Mouse (Mus musculus) small intestine, adult 2 months (tissue): ENCODE data around the gene Pdcd1lg2. TPM values are rescaled to one million over a fixed set of nuclear protein-coding genes. Genes with fewer than 3 reads are reported as not detected.

Source experiments
- H3K27ac ChIP-seq: fragments of 200-500 bp; 2 replicates; pipeline ENCODE4 v1.5.1; 2012; ENCODE audit warnings: low read depth, low read length, control low read depth, inconsistent platforms; ENCODE audit not compliant: insufficient read depth
- H3K27me3 ChIP-seq: fragments of 200-500 bp; 2 replicates; pipeline ENCODE4 v1.6.1; 2012; ENCODE audit warnings: mild to moderate bottlenecking, moderate library complexity, low read length, inconsistent platforms; ENCODE audit not compliant: control insufficient read depth, insufficient read depth
- H3K36me3 ChIP-seq: fragments of 200-500 bp; 2 replicates; pipeline ENCODE4 v1.6.1; 2012; ENCODE audit warnings: mild to moderate bottlenecking, low read length, control low read depth, inconsistent platforms; ENCODE audit not compliant: control insufficient read depth, insufficient read depth
- H3K4me1 ChIP-seq: fragments of 200-500 bp; 2 replicates; pipeline ENCODE4 v1.6.1; 2012; ENCODE audit warnings: low read length, inconsistent platforms, mixed read lengths; ENCODE audit not compliant: control insufficient read depth, insufficient read depth, insufficient read length
- H3K4me3 ChIP-seq: fragments of 200-500 bp; 2 replicates; pipeline ENCODE4 v1.5.1; 2012; ENCODE audit warnings: low read depth, mild to moderate bottlenecking, control low read depth, inconsistent platforms, low read length, moderate library complexity
- CTCF ChIP-seq: fragments of 200-500 bp; IDR thresholded peaks from 2 replicates; pipeline ENCODE4 v1.5.1; 2012; ENCODE audit warnings: low read depth, mild to moderate bottlenecking, control low read depth, inconsistent platforms, low read length, moderate library complexity, mixed read lengths; ENCODE audit not compliant: insufficient replicate concordance, insufficient read length; ENCODE audit errors: extremely low read depth
- POLR2A ChIP-seq: fragments of 200-500 bp; IDR thresholded peaks from 2 replicates; pipeline ENCODE4 v1.6.1; 2012; ENCODE audit warnings: low read depth, mild to moderate bottlenecking, control low read depth, inconsistent platforms, low read length, moderate library complexity
- WGBS: fragments of 180-500 bp; shearing (Covaris S2); methylation state at CpG from one replicate; pipeline ENCODE4 v1.1.7; 2018; 5-methylcytosine and 5-hydroxymethylcytosine counted together
- polyA plus RNA-seq: library from polyadenylated mRNA; depleted of rRNA; stranded (reverse); fragments of >200 nt; gene quantifications from 2 replicates; pipeline ENCODE4 v1.2.3, GENCODE M21; 2012

Gene Pdcd1lg2
- polyA plus RNA-seq, 1 experiment: 0.33 TPM

GRCm38 (mm10) chr19:29384412-29384811 lies 26.3 kb upstream of the Pdcd1lg2 start:
- WGBS: 84% methylated on average over 9 of the region's 9 CpGs
- Histone ChIP-seq H3K4me3 (no peak overlapping the region), H3K27ac (no peak overlapping the region), H3K36me3 (peaks cover 5% of the 10 kb centered on the region; the same call in 1 of the 2 replicates), H3K4me1 (no peaks in the 10 kb centered on the region; the same call in 1 of the 2 replicates), H3K27me3 (no peaks in the 10 kb centered on the region)
- TF ChIP-seq POLR2A (no peak), CTCF (no peak)

DNA sequence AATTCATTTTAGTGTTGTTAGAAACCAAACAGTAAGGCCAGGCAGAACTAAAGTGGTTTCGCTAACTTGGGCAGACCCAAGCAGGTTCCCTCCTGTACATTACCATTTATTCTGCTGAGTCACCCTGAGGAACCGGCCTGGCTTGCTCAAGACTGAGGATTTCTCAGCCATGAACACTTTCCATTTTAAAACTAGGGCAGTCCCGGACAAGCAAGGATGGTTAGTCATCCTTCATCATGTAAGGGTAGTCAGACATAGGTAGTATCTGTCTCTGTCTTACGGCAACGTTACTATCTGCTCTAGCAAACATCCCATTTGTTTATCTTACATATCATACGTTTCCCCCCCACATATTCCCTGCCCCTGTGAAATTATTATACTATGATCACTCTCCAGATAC lies 25.7 kb upstream of the Pdcd1lg2 start:
- WGBS: 76% methylated on average over 6 of the region's 6 CpGs
- TF ChIP-seq CTCF (no peak), POLR2A (no peak)

DNA sequence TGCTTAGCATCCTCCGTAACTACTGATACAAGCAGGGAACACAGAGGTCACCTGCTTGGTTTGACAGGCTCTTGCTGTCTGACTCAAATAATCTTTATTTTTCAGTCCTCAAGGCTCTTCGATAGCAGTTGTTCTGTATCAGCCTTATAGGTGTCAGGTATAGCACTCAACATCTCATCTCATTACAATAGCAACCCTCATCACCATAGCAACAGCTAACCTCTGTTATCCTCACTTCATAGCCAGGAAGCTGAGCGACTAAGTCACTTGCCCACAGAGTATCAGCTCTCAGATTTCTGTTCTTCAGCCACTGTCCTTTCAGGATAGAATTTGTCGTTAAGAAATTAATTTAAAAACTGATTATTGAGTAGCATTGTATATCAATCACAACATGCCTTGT lies 24.9 kb upstream of the Pdcd1lg2 start:
- no peak for TF ChIP-seq CTCF
- H3K36me3 ChIP-seq: peaks cover 5% of the 10 kb centered on the region; the same call in 1 of the 2 replicates
- WGBS: 92% methylated on average over 4 of the region's 4 CpGs
- no peak overlapping the region for H3K27ac ChIP-seq
- H3K27me3 ChIP-seq: no peaks in the 10 kb centered on the region
- no peak overlapping the region for H3K4me3 ChIP-seq
- H3K4me1 ChIP-seq: no peaks in the 10 kb centered on the region; the same call in 1 of the 2 replicates

More for the DNA sequence above, 25.7 kb upstream of the Pdcd1lg2 start:
- no peaks in the 10 kb centered on the region; the same call in 1 of the 2 replicates for H3K4me1 ChIP-seq
- H3K27me3 ChIP-seq: no peaks in the 10 kb centered on the region
- H3K4me3 ChIP-seq: no peak overlapping the region
- H3K27ac ChIP-seq: no peak overlapping the region
- H3K36me3 ChIP-seq: peaks cover 5% of the 10 kb centered on the region; the same call in 1 of the 2 replicates

DNA sequence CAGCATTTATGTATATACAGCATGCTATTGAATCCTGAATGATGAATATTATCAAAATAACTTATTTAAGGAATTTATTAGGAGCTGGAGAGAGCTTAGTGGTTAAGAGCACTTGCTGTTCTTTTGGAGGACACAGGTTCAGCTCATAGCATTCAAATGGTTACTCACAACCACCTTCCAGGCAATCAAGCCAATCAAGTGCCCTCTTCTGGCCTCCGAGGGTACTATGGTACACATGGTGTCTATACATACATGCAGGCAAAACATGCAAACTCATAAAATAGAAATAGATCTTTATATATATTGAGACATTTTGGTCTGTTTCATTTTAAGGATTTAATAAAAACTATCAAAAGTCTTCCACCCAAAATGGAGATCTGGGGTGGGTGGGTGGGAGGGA lies 21.9 kb upstream of the Pdcd1lg2 start:
- no peak overlapping the region for H3K27ac ChIP-seq
- TF ChIP-seq POLR2A (no peak), CTCF (no peak)
- no peak overlapping the region for H3K4me3 ChIP-seq
- peaks cover 3% of the 10 kb centered on the region; the same call in 1 of the 2 replicates for H3K36me3 ChIP-seq
- no peaks in the 10 kb centered on the region; the same call in 1 of the 2 replicates for H3K4me1 ChIP-seq
- no peaks in the 10 kb centered on the region for H3K27me3 ChIP-seq
- WGBS: 100% methylated on average over 1 of the region's 1 CpGs

GRCm38 (mm10) chr19:29390483-29390882 lies 20.2 kb upstream of the Pdcd1lg2 start:
- WGBS: 48% methylated on average over 5 of the region's 5 CpGs
- Histone ChIP-seq H3K4me1 (no peaks in the 10 kb centered on the region), H3K27ac (no peak overlapping the region), H3K4me3 (no peak overlapping the region), H3K27me3 (no peaks in the 10 kb centered on the region), H3K36me3 (peaks cover 3% of the 10 kb centered on the region; the same call in 1 of the 2 replicates)
- no peak for TF ChIP-seq CTCF
- no peak for TF ChIP-seq POLR2A

- 74% methylated on average over 4 of the region's 4 CpGs for WGBS
- no peaks in the 10 kb centered on the region for H3K27me3 ChIP-seq
- TF ChIP-seq CTCF: no peak
- TF ChIP-seq POLR2A: no peak
Measured at GRCm38 (mm10) chr19:29391279-29391678, 19.4 kb upstream of the Pdcd1lg2 start.

GRCm38 (mm10) chr19:29393333-29393732 lies 17.4 kb upstream of the Pdcd1lg2 start:
- Histone ChIP-seq H3K27ac (no peak overlapping the region), H3K4me3 (no peak overlapping the region), H3K36me3 (no peaks in the 10 kb centered on the region), H3K27me3 (no peaks in the 10 kb centered on the region), H3K4me1 (no peaks in the 10 kb centered on the region)
- TF ChIP-seq CTCF: no peak
- no peak for TF ChIP-seq POLR2A
- 83% methylated on average over 9 of the region's 9 CpGs for WGBS

More at GRCm38 (mm10) chr19:29391279-29391678, 19.4 kb upstream of the Pdcd1lg2 start:
- Histone ChIP-seq H3K27ac (no peak overlapping the region), H3K4me1 (no peaks in the 10 kb centered on the region), H3K36me3 (peaks cover 2% of the 10 kb centered on the region; the same call in 1 of the 2 replicates), H3K4me3 (no peak overlapping the region)
